Mouse (Mus musculus): Measurements from ENCODE around the gene Zfp874b.

DNA sequence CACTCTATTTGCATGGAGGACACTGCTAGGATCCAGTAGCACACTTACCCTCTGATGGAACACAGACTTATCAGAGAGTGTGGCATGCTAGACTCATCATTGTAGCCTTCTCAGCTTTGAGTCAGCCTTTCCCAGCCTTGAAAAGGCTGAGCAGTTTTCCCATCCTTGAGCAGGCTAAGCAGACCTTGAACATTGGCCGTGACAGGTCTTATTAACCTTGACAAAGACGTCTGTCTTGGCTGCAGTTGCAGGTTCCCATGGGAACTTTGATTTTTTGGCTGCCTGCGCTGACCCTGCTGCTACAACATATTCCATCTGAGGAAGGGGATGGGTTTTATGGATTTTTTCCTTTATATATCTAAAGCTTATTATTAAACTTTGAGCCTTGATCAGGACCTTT lies 55.9 kb downstream of the Zfp874b start:
- TF ChIP-seq CTCF (IDR thresholded peaks at IDR 0.05; ENCODE audit: insufficient read depth, low read depth, low read length) (no peak), POLR2A (IDR thresholded peaks at IDR 0.05; ENCODE audit: insufficient read depth, low read depth, low read length) (no peak)
